Mouse (Mus musculus): ENCODE measurements around the gene Alk. TPM values are rescaled to one million over a fixed set of nuclear protein-coding genes. Genes with fewer than 3 reads are reported as not detected.

Gene Alk
- polyA plus RNA-seq, 1 experiment from 2014 or later, result 0.77 TPM

GRCm38 (mm10) chr17:72361961-72362360 is 242.5 kb downstream of the Alk start:
- no peaks in the 10 kb centered on the region for H3K9me3 ChIP-seq
- no peak overlapping the region for H3K4me3 ChIP-seq (replicated peaks)
- WGBS, result 86% methylated on average over 4 of the region's 4 CpGs
- H3K4me1 ChIP-seq, result no peaks in the 10 kb centered on the region
- H3K36me3 ChIP-seq (replicated peaks), result no peaks in the 10 kb centered on the region
- no peak for ATAC-seq (ENCODE audit: low FRiP score)
- H3K27me3 ChIP-seq, result no peaks in the 10 kb centered on the region
- no peak overlapping the region for H3K27ac ChIP-seq
- no peak overlapping the region for H3K4me2 ChIP-seq
- no peak overlapping the region for H3K9ac ChIP-seq

GRCm38 (mm10) chr17:72356759-72357302 is 247.6 kb downstream of the Alk start:
- no peak for ATAC-seq (ENCODE audit: low FRiP score)
- H3K36me3 ChIP-seq (replicated peaks), result no peaks in the 10 kb centered on the region
- H3K27ac ChIP-seq, result no peak overlapping the region
- H3K4me1 ChIP-seq, result no peaks in the 10 kb centered on the region
- no peak overlapping the region for H3K9ac ChIP-seq
- H3K27me3 ChIP-seq, result no peaks in the 10 kb centered on the region
- no peak overlapping the region for H3K4me2 ChIP-seq
- no peak overlapping the region for H3K4me3 ChIP-seq (replicated peaks)
- no peaks in the 10 kb centered on the region for H3K9me3 ChIP-seq
- WGBS, result 75% methylated on average over 5 of the region's 5 CpGs

- no peak overlapping the region for H3K27ac ChIP-seq
- H3K4me1 ChIP-seq, result no peaks in the 10 kb centered on the region
- H3K9ac ChIP-seq, result no peak overlapping the region
- no peak for ATAC-seq (ENCODE audit: low FRiP score)
- WGBS, result 93% methylated on average over 4 of the region's 4 CpGs
- H3K4me2 ChIP-seq, result no peak overlapping the region
- no peaks in the 10 kb centered on the region for H3K27me3 ChIP-seq
- H3K4me3 ChIP-seq (replicated peaks), result no peak overlapping the region
- H3K9me3 ChIP-seq, result no peaks in the 10 kb centered on the region
- H3K36me3 ChIP-seq (replicated peaks), result no peaks in the 10 kb centered on the region
Measured at GRCm38 (mm10) chr17:72339437-72339836, 265.0 kb downstream of the Alk start.

GRCm38 (mm10) chr17:72332909-72333308 is 271.5 kb downstream of the Alk start:
- Histone ChIP-seq H3K36me3 (replicated peaks) (no peaks in the 10 kb centered on the region), H3K27me3 (no peaks in the 10 kb centered on the region), H3K9ac (no peak overlapping the region), H3K4me1 (no peaks in the 10 kb centered on the region), H3K4me2 (no peak overlapping the region), H3K9me3 (no peaks in the 10 kb centered on the region), H3K4me3 (replicated peaks) (no peak overlapping the region), H3K27ac (no peak overlapping the region)
- 27% methylated on average over 4 of the region's 4 CpGs for WGBS
- ATAC-seq (ENCODE audit: low FRiP score), result no peak

- Histone ChIP-seq H3K4me1 (no peaks in the 10 kb centered on the region), H3K36me3 (replicated peaks) (no peaks in the 10 kb centered on the region), H3K27me3 (no peaks in the 10 kb centered on the region), H3K4me2 (no peak overlapping the region), H3K9me3 (no peaks in the 10 kb centered on the region), H3K9ac (no peak overlapping the region), H3K27ac (no peak overlapping the region), H3K4me3 (replicated peaks) (no peak overlapping the region)
- WGBS, result 71% methylated on average over 4 of the region's 4 CpGs
- ATAC-seq (ENCODE audit: low FRiP score), result no peak
Measured at GRCm38 (mm10) chr17:72325941-72326340, 278.5 kb downstream of the Alk start.

GRCm38 (mm10) chr17:72319576-72319975 is 284.9 kb downstream of the Alk start:
- Histone ChIP-seq H3K9me3 (no peaks in the 10 kb centered on the region), H3K4me1 (no peaks in the 10 kb centered on the region), H3K27ac (no peak overlapping the region), H3K27me3 (no peaks in the 10 kb centered on the region), H3K4me2 (no peak overlapping the region), H3K4me3 (replicated peaks) (no peak overlapping the region), H3K36me3 (replicated peaks) (no peaks in the 10 kb centered on the region), H3K9ac (no peak overlapping the region)
- ATAC-seq (ENCODE audit: low FRiP score), result no peak

GRCm38 (mm10) chr17:72299651-72300050 is 304.8 kb downstream of the Alk start:
- no peaks in the 10 kb centered on the region for H3K36me3 ChIP-seq (replicated peaks)
- no peak for ATAC-seq (ENCODE audit: low FRiP score)
- WGBS, result 89% methylated on average over 5 of the region's 5 CpGs
- H3K4me3 ChIP-seq (replicated peaks), result no peak overlapping the region
- no peaks in the 10 kb centered on the region for H3K4me1 ChIP-seq
- H3K27ac ChIP-seq, result no peak overlapping the region
- no peak overlapping the region for H3K4me2 ChIP-seq
- no peaks in the 10 kb centered on the region for H3K27me3 ChIP-seq
- no peaks in the 10 kb centered on the region for H3K9me3 ChIP-seq
- H3K9ac ChIP-seq, result no peak overlapping the region

- Histone ChIP-seq H3K36me3 (replicated peaks) (no peaks in the 10 kb centered on the region), H3K4me3 (replicated peaks) (no peak overlapping the region), H3K27me3 (no peaks in the 10 kb centered on the region), H3K4me2 (no peak overlapping the region), H3K27ac (no peak overlapping the region), H3K4me1 (no peaks in the 10 kb centered on the region), H3K9ac (no peak overlapping the region), H3K9me3 (no peaks in the 10 kb centered on the region)
- WGBS, result 90% methylated on average over 1 of the region's 1 CpGs
- ATAC-seq (ENCODE audit: low FRiP score), result no peak
Measured at GRCm38 (mm10) chr17:72296349-72296748, 308.1 kb downstream of the Alk start.

GRCm38 (mm10) chr17:72293267-72293580 is 311.2 kb downstream of the Alk start:
- H3K4me3 ChIP-seq (replicated peaks), result no peak overlapping the region
- ATAC-seq (ENCODE audit: low FRiP score), result no peak
- H3K9me3 ChIP-seq, result no peaks in the 10 kb centered on the region
- H3K36me3 ChIP-seq (replicated peaks), result no peaks in the 10 kb centered on the region
- WGBS, result 68% methylated on average over 3 of the region's 3 CpGs
- no peak overlapping the region for H3K4me2 ChIP-seq
- no peak overlapping the region for H3K9ac ChIP-seq
- no peak overlapping the region for H3K27ac ChIP-seq
- no peaks in the 10 kb centered on the region for H3K27me3 ChIP-seq
- H3K4me1 ChIP-seq, result no peaks in the 10 kb centered on the region

- no peaks in the 10 kb centered on the region for H3K4me1 ChIP-seq
- H3K4me3 ChIP-seq (replicated peaks), result no peak overlapping the region
- 76% methylated on average over 6 of the region's 6 CpGs for WGBS
- H3K9me3 ChIP-seq, result no peaks in the 10 kb centered on the region
- no peak for ATAC-seq (ENCODE audit: low FRiP score)
- no peak overlapping the region for H3K9ac ChIP-seq
- no peak overlapping the region for H3K4me2 ChIP-seq
- H3K36me3 ChIP-seq (replicated peaks), result no peaks in the 10 kb centered on the region
- no peak overlapping the region for H3K27ac ChIP-seq
- H3K27me3 ChIP-seq, result no peaks in the 10 kb centered on the region
Measured at GRCm38 (mm10) chr17:72292444-72293266, 311.8 kb downstream of the Alk start.

- no peak overlapping the region for H3K4me3 ChIP-seq (replicated peaks)
- H3K27ac ChIP-seq, result no peak overlapping the region
- H3K27me3 ChIP-seq, result no peaks in the 10 kb centered on the region
- no peak overlapping the region for H3K4me2 ChIP-seq
- H3K9me3 ChIP-seq, result no peaks in the 10 kb centered on the region
- no peaks in the 10 kb centered on the region for H3K36me3 ChIP-seq (replicated peaks)
- 5% methylated on average over 3 of the region's 3 CpGs for WGBS
- peaks cover 8% of the 10 kb centered on the region for H3K4me1 ChIP-seq
- ATAC-seq (ENCODE audit: low FRiP score), result no peak
- no peak overlapping the region for H3K9ac ChIP-seq
Measured at GRCm38 (mm10) chr17:72285961-72286360, 318.5 kb downstream of the Alk start.

GRCm38 (mm10) chr17:72278296-72278695 is 326.1 kb downstream of the Alk start:
- Histone ChIP-seq H3K27ac (no peak overlapping the region), H3K4me3 (replicated peaks) (no peak overlapping the region), H3K4me2 (no peak overlapping the region), H3K9ac (no peak overlapping the region), H3K4me1 (no peaks in the 10 kb centered on the region), H3K36me3 (replicated peaks) (no peaks in the 10 kb centered on the region), H3K9me3 (0 out of 2 replicates have a peak, but pooled peaks cover 5% of the 10 kb centered on the region), H3K27me3 (no peaks in the 10 kb centered on the region)
- no peak for ATAC-seq (ENCODE audit: low FRiP score)

GRCm38 (mm10) chr17:72276778-72277177 is 327.6 kb downstream of the Alk start:
- H3K4me1 ChIP-seq, result no peaks in the 10 kb centered on the region

More at GRCm38 (mm10) chr17:72276778-72277177, 327.6 kb downstream of the Alk start:
- no peaks in the 10 kb centered on the region for H3K27me3 ChIP-seq
- H3K9ac ChIP-seq, result no peak overlapping the region
- 80% methylated on average over 6 of the region's 6 CpGs for WGBS
- no peak for ATAC-seq (ENCODE audit: low FRiP score)
- H3K4me2 ChIP-seq, result no peak overlapping the region
- no peak overlapping the region for H3K4me3 ChIP-seq (replicated peaks)
- H3K36me3 ChIP-seq (replicated peaks), result no peaks in the 10 kb centered on the region
- H3K9me3 ChIP-seq, result 0 out of 2 replicates have a peak, but pooled peaks cover 5% of the 10 kb centered on the region
- no peak overlapping the region for H3K27ac ChIP-seq
